Mouse (Mus musculus) heart, adult 2 months (tissue): Measurements from ENCODE around the gene Stard7. TPM values are rescaled to one million over a fixed set of nuclear protein-coding genes. Genes with fewer than 3 reads are reported as not detected.
A peak's percentile ranks its signal among the peaks of the same experiment; 100 is the strongest.

ENCODE experiments used
- DNase-seq, 2 experiments: peaks; one replicate each; pipeline ENCODE4 v3.0.0; 2021
- H3K27ac ChIP-seq: fragments of 200-600 bp; 2 replicates; pipeline ENCODE4 v1.8.1; 2022
- H3K27me3 ChIP-seq: fragments of 200-500 bp; 2 replicates; pipeline ENCODE4 v1.6.1; 2012; ENCODE audit warnings: mild to moderate bottlenecking, low read length, inconsistent platforms, mixed read lengths; ENCODE audit not compliant: control insufficient read depth, insufficient read depth
- H3K36me3 ChIP-seq: fragments of 200-500 bp; 2 replicates; pipeline ENCODE4 v1.6.1; 2012; ENCODE audit warnings: low read length, inconsistent platforms; ENCODE audit not compliant: control insufficient read depth, insufficient read depth
- H3K4me1 ChIP-seq: fragments of 200-500 bp; 2 replicates; pipeline ENCODE4 v1.6.1; 2011; ENCODE audit warnings: low read length; ENCODE audit not compliant: control insufficient read depth, insufficient read depth
- H3K4me3 ChIP-seq: fragments of 200-600 bp; 2 replicates; pipeline ENCODE4 v1.8.1; 2022
- H3K79me2 ChIP-seq: fragments of 200-500 bp; replicated peaks from 2 replicates; pipeline ENCODE4 v1.6.1; 2012; ENCODE audit warnings: mild to moderate bottlenecking, inconsistent platforms, low read length, moderate library complexity, mixed read lengths; ENCODE audit not compliant: control insufficient read depth, insufficient read depth
- H3K9ac ChIP-seq: fragments of 200-500 bp; 2 replicates; pipeline ENCODE4 v1.6.1; 2012; ENCODE audit warnings: low read depth, mild to moderate bottlenecking, control low read depth, inconsistent platforms, low read length, mixed read lengths
- CTCF ChIP-seq: fragments of 200-600 bp; IDR thresholded peaks from 2 replicates; pipeline ENCODE4 v1.8.1; 2022; ENCODE audit warnings: antibody characterized with exemption, mild to moderate bottlenecking, moderate library complexity
- EP300 ChIP-seq: fragments of 200-500 bp; IDR thresholded peaks from 2 replicates; pipeline ENCODE4 v1.6.1; 2011; ENCODE audit warnings: low read depth, low read length, control low read depth; ENCODE audit not compliant: insufficient read depth
- POLR2A ChIP-seq: fragments of 200-500 bp; IDR thresholded peaks from 2 replicates; pipeline ENCODE4 v1.6.1; 2011; ENCODE audit warnings: mild to moderate bottlenecking, low read depth, low read length, control low read depth; ENCODE audit not compliant: insufficient read depth
- WGBS: fragments of 180-500 bp; shearing (Covaris S2); methylation state at CpG from one replicate; pipeline ENCODE4 v1.1.7; 2018; 5-methylcytosine and 5-hydroxymethylcytosine counted together
- intact Hi-C: fragments of 180-260 bp; cut with DNase I; formaldehyde crosslinking; loops from one replicate; pipeline ENCODE4 v1.15.1; 2025
- polyA plus RNA-seq: library from polyadenylated mRNA; depleted of rRNA; stranded (reverse); fragments of >200 nt; gene quantifications from 2 replicates; pipeline ENCODE4 v1.2.3, GENCODE M21; 2012
- total RNA-seq, 2 experiments: library from RNA; stranded (reverse); gene quantifications; 2 replicates each; pipeline ENCODE4 v1.2.3; 2021

Gene Stard7
- total and polyA plus RNA-seq, 3 experiments: 64.0 to 165 (median 150) TPM

- no peak overlapping the region for H3K4me3 ChIP-seq
- no peaks in the 10 kb centered on the region for H3K36me3 ChIP-seq
- intact Hi-C loops: no loop called here
- no peak for TF ChIP-seq EP300
- no peak for TF ChIP-seq CTCF
- no peak for TF ChIP-seq POLR2A
- no peak for DNase-seq
- no peaks in the 10 kb centered on the region for H3K27me3 ChIP-seq
- no peak overlapping the region for H3K27ac ChIP-seq
- H3K79me2 ChIP-seq: no peaks in the 10 kb centered on the region
- no peak overlapping the region for H3K9ac ChIP-seq
- H3K4me1 ChIP-seq: no peaks in the 10 kb centered on the region
- 30% methylated on average over 3 of the region's 3 CpGs for WGBS
Measured at GRCm38 (mm10) chr2:127304609-127305210, 34.7 kb downstream of the Stard7 start.

- DNase-seq: no peak
- intact Hi-C loops: no loop called here
- TF ChIP-seq EP300: no peak
- TF ChIP-seq POLR2A: no peak
- peak; percentile 33 for TF ChIP-seq CTCF
- no peaks in the 10 kb centered on the region for H3K4me1 ChIP-seq
- H3K27me3 ChIP-seq: no peaks in the 10 kb centered on the region
- no peak overlapping the region for H3K4me3 ChIP-seq
- no peak overlapping the region for H3K9ac ChIP-seq
- no peaks in the 10 kb centered on the region for H3K36me3 ChIP-seq
- H3K79me2 ChIP-seq: no peaks in the 10 kb centered on the region
- H3K27ac ChIP-seq: no peak overlapping the region
Measured at GRCm38 (mm10) chr2:127306123-127306522, 36.1 kb downstream of the Stard7 start.

- no peak overlapping the region for H3K9ac ChIP-seq
- no peaks in the 10 kb centered on the region for H3K36me3 ChIP-seq
- H3K79me2 ChIP-seq: no peaks in the 10 kb centered on the region
- WGBS: 44% methylated on average over 3 of the region's 3 CpGs
- H3K4me3 ChIP-seq: no peak overlapping the region
- no peak overlapping the region for H3K27ac ChIP-seq
- no peaks in the 10 kb centered on the region for H3K27me3 ChIP-seq
- no peaks in the 10 kb centered on the region for H3K4me1 ChIP-seq
- intact Hi-C loops: no loop called here
- no peak for DNase-seq
- TF ChIP-seq CTCF (no peak), EP300 (no peak), POLR2A (no peak)
Measured at GRCm38 (mm10) chr2:127307179-127307578, 37.2 kb downstream of the Stard7 start.

GRCm38 (mm10) chr2:127308660-127309059 is 38.6 kb downstream of the Stard7 start:
- H3K79me2 ChIP-seq: no peaks in the 10 kb centered on the region
- intact Hi-C loops: loop anchor here (2.0 kb wide), 1 partner anchor 32 kb away; no protein-coding TSS in a partner anchor
- no peak overlapping the region for H3K27ac ChIP-seq
- peak; percentile 62 for TF ChIP-seq CTCF
- TF ChIP-seq POLR2A: no peak
- 93% methylated on average over 2 of the region's 2 CpGs for WGBS
- no peaks in the 10 kb centered on the region for H3K36me3 ChIP-seq
- H3K4me1 ChIP-seq: no peaks in the 10 kb centered on the region
- DNase-seq: no peak
- no peak overlapping the region for H3K4me3 ChIP-seq
- no peaks in the 10 kb centered on the region for H3K27me3 ChIP-seq
- H3K9ac ChIP-seq: no peak overlapping the region

- H3K9ac ChIP-seq: no peak overlapping the region
- H3K27ac ChIP-seq: no peak overlapping the region
- no peaks in the 10 kb centered on the region for H3K79me2 ChIP-seq
- H3K36me3 ChIP-seq: no peaks in the 10 kb centered on the region
- TF ChIP-seq CTCF: no peak
- no peak for TF ChIP-seq POLR2A
- TF ChIP-seq EP300: no peak
- intact Hi-C loops: no loop called here
- H3K4me3 ChIP-seq: no peak overlapping the region
- 0 out of 2 replicates have a peak, but pooled peaks cover 1% of the 10 kb centered on the region for H3K4me1 ChIP-seq
- DNase-seq: no peak
- no peaks in the 10 kb centered on the region for H3K27me3 ChIP-seq
- WGBS: 33% methylated on average over 2 of the region's 2 CpGs
Measured at GRCm38 (mm10) chr2:127310246-127310645, 40.2 kb downstream of the Stard7 start.

- no peak for DNase-seq
- H3K27ac ChIP-seq: no peak overlapping the region
- H3K79me2 ChIP-seq: no peaks in the 10 kb centered on the region
- intact Hi-C loops: no loop called here
- H3K4me3 ChIP-seq: no peak overlapping the region
- TF ChIP-seq POLR2A (no peak), CTCF (no peak), EP300 (no peak)
- no peaks in the 10 kb centered on the region for H3K36me3 ChIP-seq
- H3K27me3 ChIP-seq: no peaks in the 10 kb centered on the region
- 0 out of 2 replicates have a peak, but pooled peaks cover 1% of the 10 kb centered on the region for H3K4me1 ChIP-seq
- H3K9ac ChIP-seq: no peak overlapping the region
- WGBS: 88% methylated on average over 7 of the region's 7 CpGs
Measured at GRCm38 (mm10) chr2:127310685-127311084, 40.7 kb downstream of the Stard7 start.
